10 mouse cellular contexts compared by ENCODE assay signal in the genomic region with DNA sequence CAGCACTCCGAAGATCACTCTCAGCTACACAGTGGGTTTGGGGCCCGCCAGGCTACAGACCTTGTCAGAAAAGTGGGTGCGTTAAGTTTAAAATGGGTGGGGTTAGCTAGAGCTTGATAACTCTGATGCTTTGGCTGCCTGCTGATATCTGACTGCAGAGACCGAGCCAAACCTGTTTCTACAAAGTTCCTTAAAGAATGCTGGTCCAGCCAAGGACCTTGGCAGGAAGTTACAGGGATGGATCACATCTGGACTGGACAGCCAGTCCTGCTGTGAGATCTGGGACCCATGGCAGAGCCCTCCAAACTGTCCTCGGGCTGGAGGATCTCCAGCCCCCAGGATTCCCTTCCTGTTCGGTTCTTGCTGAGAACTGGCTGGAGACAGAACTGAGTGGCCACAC. TPM values are rescaled to one million over a fixed set of nuclear protein-coding genes. Genes with fewer than 3 reads are reported as not detected.
DNase-seq lines count a peak whose midpoint lies in the region; ATAC-seq and TF ChIP-seq lines count a peak whose summit lies in the region.
"Had no signal": no experiment of that assay in that cellular context is flagged by ENCODE, and none has a peak within 500 bp of the region (broad histone marks: within the 10 kb centered on the region; RNA-seq: fewer than 3 reads in every experiment).

No protein-coding gene starts in this region.

- 50% methylated on average over 6 of the region's 6 CpGs for WGBS in liver, embryonic 11.5 days
- WGBS in stomach, embryonic 16.5 days, result 35% methylated on average over 6 of the region's 6 CpGs
- 80% methylated on average over 6 of the region's 6 CpGs for WGBS in midbrain, postnatal 0 days

- intact Hi-C loops in gastrocnemius, postnatal 14 days (cut with DNase I; ENCODE audit: low total_unique reads), result no loop called here

- peaks cover 9% of the 10 kb centered on the region for H3K27me3 ChIP-seq in liver, embryonic 11.5 days (replicated peaks; ENCODE audit: control insufficient read depth, insufficient read depth, low read length)
- no peaks in the 10 kb centered on the region for H3K27me3 ChIP-seq in stomach, embryonic 16.5 days (ENCODE audit: control insufficient read depth, insufficient read depth, low read length)
- H3K27me3 ChIP-seq in midbrain, postnatal 0 days (ENCODE audit: insufficient read depth, low read length), result no peaks in the 10 kb centered on the region; the same call in 1 of the 2 replicates
- H3K27me3 ChIP-seq: neural tube, embryonic 12.5 days had no signal

- H3K4me2 ChIP-seq in liver, embryonic 11.5 days, result 0 out of 2 replicates have a peak overlapping the region, but pooled peaks have one; percentile 18
- H3K4me2 ChIP-seq in stomach, embryonic 16.5 days (ENCODE audit: low read depth, low read length), result peak overlapping the region; percentile 2; the same call in 1 of the 2 replicates
- no peak overlapping the region for H3K4me2 ChIP-seq in midbrain, postnatal 0 days (ENCODE audit: low read depth, low read length, poor library complexity, severe bottlenecking)
- H3K4me2 ChIP-seq: neural tube, embryonic 12.5 days had no signal

- peak; percentile 24 for DNase-seq in gastrocnemius, postnatal 25 days
- no peak for DNase-seq in gastrocnemius, postnatal 14 days
- DNase-seq in ovary, adult 18-20 months (ENCODE audit: low spot score), result peak; percentile 34
- DNase-seq in ovary, postnatal 10 days (ENCODE audit: low spot score), result no peak
- no peak for DNase-seq in liver, embryonic 11.5 days (ENCODE audit: low spot score)
- no peak for DNase-seq in midbrain, postnatal 0 days (ENCODE audit: low spot score)
- no peak for DNase-seq in retina, postnatal 1 day

- no peak for TF ChIP-seq CTCF in midbrain, postnatal 0 days (IDR thresholded peaks at IDR 0.05)

- no peak overlapping the region for H3K27ac ChIP-seq in liver, embryonic 11.5 days (ENCODE audit: low read depth, low read length)
- peak overlapping the region; percentile 84 for H3K27ac ChIP-seq in stomach, embryonic 16.5 days (ENCODE audit: low read length)
- no peak overlapping the region for H3K27ac ChIP-seq in midbrain, postnatal 0 days (ENCODE audit: low read depth, low read length)
- H3K27ac ChIP-seq: hindbrain, postnatal 0 days; neural tube, embryonic 12.5 days had no signal

- peaks cover 20% of the 10 kb centered on the region for H3K4me1 ChIP-seq in liver, embryonic 11.5 days (replicated peaks; ENCODE audit: control insufficient read depth, insufficient read depth, low read length)
- peaks cover 68% of the 10 kb centered on the region for H3K4me1 ChIP-seq in stomach, embryonic 16.5 days (ENCODE audit: control insufficient read depth, insufficient read depth, low read length)
- no peaks in the 10 kb centered on the region; the same call in 1 of the 2 replicates for H3K4me1 ChIP-seq in midbrain, postnatal 0 days (ENCODE audit: insufficient read depth, low read length)

- H3K36me3 ChIP-seq in liver, embryonic 11.5 days (ENCODE audit: control insufficient read depth, insufficient read depth, low read length), result no peaks in the 10 kb centered on the region
- H3K36me3 ChIP-seq in stomach, embryonic 16.5 days (ENCODE audit: control insufficient read depth, insufficient read depth, low read length), result no peaks in the 10 kb centered on the region
- no peaks in the 10 kb centered on the region for H3K36me3 ChIP-seq in midbrain, postnatal 0 days (ENCODE audit: insufficient read depth, low read length)
- H3K36me3 ChIP-seq: neural tube, embryonic 12.5 days had no signal

- ATAC-seq in liver, embryonic 11.5 days (replicated peaks; ENCODE audit: low FRiP score), result peak; percentile 37; the same call in 1 of the 2 replicates
- peak; percentile 59 for ATAC-seq in stomach, embryonic 16.5 days (ENCODE audit: insufficient read depth, low FRiP score)
- no peak for ATAC-seq in midbrain, postnatal 0 days (ENCODE audit: low FRiP score)
- ATAC-seq: hindbrain, postnatal 0 days had no signal

- no peak overlapping the region for H3K4me3 ChIP-seq in liver, embryonic 11.5 days (ENCODE audit: low read depth, low read length)
- H3K4me3 ChIP-seq in stomach, embryonic 16.5 days (replicated peaks; ENCODE audit: low read length), result no peak overlapping the region
- H3K4me3 ChIP-seq in midbrain, postnatal 0 days (ENCODE audit: low read depth, low read length), result no peak overlapping the region
- H3K4me3 ChIP-seq: neural tube, embryonic 12.5 days had no signal

- H3K9ac ChIP-seq in liver, embryonic 11.5 days (ENCODE audit: low read depth, low read length), result no peak overlapping the region
- 0 out of 2 replicates have a peak overlapping the region, but pooled peaks have one; percentile 29 for H3K9ac ChIP-seq in stomach, embryonic 16.5 days (ENCODE audit: low read length)
- no peak overlapping the region for H3K9ac ChIP-seq in midbrain, postnatal 0 days (replicated peaks; ENCODE audit: low read length, poor library complexity, severe bottlenecking)
- H3K9ac ChIP-seq: neural tube, embryonic 12.5 days had no signal

- no peaks in the 10 kb centered on the region for H3K9me3 ChIP-seq in liver, embryonic 11.5 days (ENCODE audit: control insufficient read depth, low read length)
- H3K9me3 ChIP-seq in stomach, embryonic 16.5 days (replicated peaks; ENCODE audit: control insufficient read depth, low read length), result no peaks in the 10 kb centered on the region
- no peaks in the 10 kb centered on the region for H3K9me3 ChIP-seq in midbrain, postnatal 0 days (ENCODE audit: low read length)
- H3K9me3 ChIP-seq: neural tube, embryonic 12.5 days had no signal

RNA-seq across cellular contexts. Expression of a gene that starts 18.3 kb away (rescaled TPM):
- 1 to 10 TPM in 1 of 2 experiments, under 1 TPM in 1; 0.61 to 1.2 TPM for total RNA-seq in gastrocnemius, postnatal 25 days (2021)
- 1 to 10 TPM; 2.5 to 2.8 TPM for total RNA-seq in gastrocnemius, postnatal 14 days (2021)
- 16.7 and 17.7 TPM in 2 replicates for polyA plus RNA-seq in liver, embryonic 11.5 days (2014; fragmentation: Nextera tagmentation; extraction: Ambion mirVana)
- 79.2 and 87.9 TPM in 2 replicates for polyA plus RNA-seq in stomach, embryonic 16.5 days (2015; fragmentation: Nextera tagmentation; extraction: Ambion mirVana)
- 5.9 and 7.1 TPM in 2 replicates for total RNA-seq in midbrain, postnatal 0 days (2014; rRNA removed)
- 7.9 and 9.4 TPM in 2 replicates for polyA plus RNA-seq in midbrain, postnatal 0 days (2015; fragmentation: Nextera tagmentation; extraction: Ambion mirVana)

RNA-seq across cellular contexts. Expression of a gene that starts 51.0 kb away (rescaled TPM):
- total RNA-seq in gastrocnemius, postnatal 25 days (2021), result under 1 TPM in 1 of 2 experiments, not detected in 1; 0.83 TPM
- total RNA-seq in gastrocnemius, postnatal 14 days (2021), result 1 to 10 TPM; 1.4 to 1.7 TPM
- 0.69 and 1.8 TPM in 2 replicates for polyA plus RNA-seq in liver, embryonic 11.5 days (2014; fragmentation: Nextera tagmentation; extraction: Ambion mirVana)
- 5.3 and 5.8 TPM in 2 replicates for polyA plus RNA-seq in stomach, embryonic 16.5 days (2015; fragmentation: Nextera tagmentation; extraction: Ambion mirVana)
- total RNA-seq in midbrain, postnatal 0 days (2014; rRNA removed), result 3.6 and 5.6 TPM in 2 replicates
- polyA plus RNA-seq in midbrain, postnatal 0 days (2015; fragmentation: Nextera tagmentation; extraction: Ambion mirVana), result 6.6 and 7.2 TPM in 2 replicates

Comparison
In these comparisons a context has a peak if more than half of its experiments do, and no peak if none do; other contexts are left out.
1. DNase-seq: peak in gastrocnemius, postnatal 25 days (single experiment) and ovary, adult 18-20 months (single experiment); none in gastrocnemius, postnatal 14 days (single experiment), ovary, postnatal 10 days (single experiment), liver, embryonic 11.5 days (single experiment), midbrain, postnatal 0 days (single experiment) and retina, postnatal 1 day (single experiment).